Mouse (Mus musculus) kidney, embryonic 14.5 days (tissue): ENCODE measurements around the gene Fbxw4. TPM values are rescaled to one million over a fixed set of nuclear protein-coding genes. Genes with fewer than 3 reads are reported as not detected.

ENCODE experiments used
- ATAC-seq: fragments of 200-750 bp; cut with Nextera tagmentation; 2 replicates; pipeline ENCODE4 v1.8.0; 2017; ENCODE audit warnings: moderate number of reproducible peaks, mild to moderate bottlenecking, moderate TSS enrichment, moderate library complexity; ENCODE audit not compliant: low FRiP score, low TSS enrichment
- H3K27ac ChIP-seq: fragments of 300-500 bp; sonication (generic); 2 replicates; pipeline ENCODE4 v1.5.1; 2014; ENCODE audit warnings: low read depth, mild to moderate bottlenecking, low read length, moderate library complexity, mixed read lengths
- H3K27me3 ChIP-seq: fragments of 300-500 bp; sonication (generic); 2 replicates; pipeline ENCODE4 v1.6.1; 2014; ENCODE audit warnings: mild to moderate bottlenecking, low read length; ENCODE audit not compliant: control insufficient read depth, insufficient read depth
- H3K36me3 ChIP-seq: fragments of 300-500 bp; sonication (generic); 2 replicates; pipeline ENCODE4 v1.6.1; 2014; ENCODE audit warnings: low read length, mixed read lengths; ENCODE audit not compliant: control insufficient read depth, insufficient read depth
- H3K4me1 ChIP-seq: fragments of 300-500 bp; sonication (generic); 2 replicates; pipeline ENCODE4 v1.6.1; 2014; ENCODE audit warnings: low read length, mixed read lengths; ENCODE audit not compliant: control insufficient read depth, insufficient read depth
- H3K4me2 ChIP-seq: fragments of 300-500 bp; sonication (generic); replicated peaks from 2 replicates; pipeline ENCODE4 v1.6.1; 2014; ENCODE audit warnings: low read depth, mild to moderate bottlenecking, low read length
- H3K4me3 ChIP-seq: fragments of 300-500 bp; sonication (generic); 2 replicates; pipeline ENCODE4 v1.5.1; 2014; ENCODE audit warnings: mild to moderate bottlenecking, low read length
- H3K9ac ChIP-seq: fragments of 300-500 bp; sonication (generic); 2 replicates; pipeline ENCODE4 v1.6.1; 2014; ENCODE audit warnings: low read depth, mild to moderate bottlenecking, low read length, moderate library complexity
- H3K9me3 ChIP-seq: fragments of 300-500 bp; sonication (generic); 2 replicates; pipeline ENCODE4 v1.6.1; 2016; ENCODE audit warnings: low read length; ENCODE audit not compliant: control insufficient read depth
- whole genome bisulfite sequencing: fragments of 180-500 bp; shearing (Covaris S2); extraction: QIAGEN DNeasy Blood & Tissue Kit; methylation state at CpG from one replicate; pipeline ENCODE4 v1.1.7; 2014; 5-methylcytosine and 5-hydroxymethylcytosine counted together
- polyA plus RNA-seq: library from polyadenylated mRNA; unstranded; fragments of >200 nt; fragmentation: Nextera tagmentation; extraction: Ambion mirVana; gene quantifications from 2 replicates; pipeline ENCODE4 v1.2.1, GENCODE M21; 2014

The Fbxw4 gene
- polyA plus RNA-seq, 1 experiment from 2014 or later: 8.3 TPM

DNA sequence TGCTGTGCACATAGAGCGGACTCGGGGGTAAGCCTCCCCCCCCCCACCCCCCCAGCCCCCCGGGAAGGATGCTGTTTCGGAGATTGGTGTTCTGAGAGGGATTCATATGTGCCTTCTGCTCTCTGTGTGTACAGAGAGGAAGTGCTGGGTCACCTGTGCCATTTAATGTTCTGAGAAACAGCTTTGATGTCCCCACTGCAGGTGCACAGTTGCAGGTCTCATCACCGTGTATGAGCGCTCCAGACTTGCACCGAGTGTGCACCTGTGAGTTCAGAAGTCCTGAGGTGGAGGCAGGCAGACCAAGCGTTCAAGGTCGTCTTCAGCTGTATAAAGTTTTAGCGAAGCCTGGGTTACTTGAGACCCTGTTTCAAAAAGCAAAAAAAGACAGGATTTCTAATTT lies 23.6 kb upstream of the Fbxw4 start:
- Histone ChIP-seq H3K4me3 (no peak overlapping the region), H3K27ac (no peak overlapping the region), H3K36me3 (no peaks in the 10 kb centered on the region), H3K9ac (no peak overlapping the region), H3K9me3 (no peaks in the 10 kb centered on the region), H3K4me2 (no peak overlapping the region), H3K4me1 (no peaks in the 10 kb centered on the region), H3K27me3 (no peaks in the 10 kb centered on the region)
- WGBS: 67% methylated on average over 10 of the region's 10 CpGs
- no peak for ATAC-seq

DNA sequence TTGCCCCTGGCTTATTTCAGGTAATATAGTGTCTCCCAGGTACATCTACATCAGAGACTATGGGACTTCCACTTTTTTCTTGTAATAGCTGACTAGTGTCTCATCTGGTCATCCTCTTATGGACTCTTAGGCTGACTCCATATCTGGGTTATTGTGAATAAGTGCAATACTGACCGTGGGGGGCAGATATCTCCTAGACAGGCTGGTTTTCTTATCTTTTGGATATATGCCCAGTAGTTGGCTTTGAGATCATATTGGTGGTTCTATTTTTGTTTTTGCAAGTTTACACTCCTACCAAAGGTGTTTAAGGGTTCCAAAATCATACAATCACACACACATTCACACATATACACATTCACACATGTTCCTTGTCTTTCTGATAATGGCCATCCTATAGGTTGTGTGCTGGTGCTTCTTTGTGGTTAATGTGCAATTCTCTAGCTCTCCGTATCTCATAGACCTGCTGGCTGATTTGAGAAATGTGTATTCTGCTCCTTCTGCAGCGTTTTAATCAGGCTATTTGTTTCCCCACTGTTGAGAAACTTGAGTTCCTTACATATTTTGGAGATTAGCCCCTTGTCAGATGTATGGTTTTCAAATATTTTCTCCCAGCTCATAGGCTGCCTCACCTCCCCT lies 20.5 kb upstream of the Fbxw4 start:
- no peaks in the 10 kb centered on the region for H3K9me3 ChIP-seq
- no peaks in the 10 kb centered on the region for H3K36me3 ChIP-seq
- no peak overlapping the region for H3K4me3 ChIP-seq
- no peak for ATAC-seq
- no peak overlapping the region for H3K27ac ChIP-seq
- H3K27me3 ChIP-seq: no peaks in the 10 kb centered on the region; the same call in 1 of the 2 replicates
- H3K4me2 ChIP-seq: no peak overlapping the region
- H3K9ac ChIP-seq: no peak overlapping the region
- 75% methylated on average over 3 of the region's 3 CpGs for WGBS
- H3K4me1 ChIP-seq: 0 out of 2 replicates have a peak, but pooled peaks cover 6% of the 10 kb centered on the region

DNA sequence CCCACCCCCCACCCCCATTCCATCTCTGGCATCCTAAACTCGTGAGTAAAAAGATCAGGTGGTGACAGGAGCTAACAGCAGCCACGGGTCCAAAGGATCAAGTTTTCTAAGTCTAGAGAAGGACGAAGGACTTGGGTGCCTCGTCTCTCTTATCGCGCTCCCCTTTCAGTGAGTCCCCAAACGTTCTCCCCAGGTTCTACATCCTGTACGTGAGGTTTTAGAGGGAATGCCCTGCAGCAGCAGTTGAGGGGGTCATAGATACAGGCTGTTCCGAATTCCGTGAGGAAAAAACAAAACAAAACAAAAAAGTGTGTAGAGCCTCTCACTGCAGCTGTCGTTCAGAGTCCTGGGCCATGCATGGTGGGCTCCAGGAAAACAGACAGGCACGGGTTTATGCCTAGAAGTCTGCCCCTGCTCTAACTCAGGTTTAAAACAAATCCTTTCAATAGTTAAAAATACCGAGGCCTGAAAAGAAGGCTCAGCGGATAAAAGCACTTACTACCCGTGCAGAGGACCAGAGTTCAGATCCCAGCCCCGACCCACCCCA lies 16.7 kb upstream of the Fbxw4 start:
- Histone ChIP-seq H3K27ac (no peak overlapping the region), H3K9me3 (no peaks in the 10 kb centered on the region), H3K4me3 (peak overlapping the region; percentile 36), H3K27me3 (no peaks in the 10 kb centered on the region; the same call in 1 of the 2 replicates), H3K4me1 (0 out of 2 replicates have a peak, but pooled peaks cover 6% of the 10 kb centered on the region), H3K4me2 (peak overlapping the region; percentile 62), H3K9ac (no peak overlapping the region), H3K36me3 (no peaks in the 10 kb centered on the region)
- 12% methylated on average over 16 of the region's 16 CpGs for WGBS
- ATAC-seq: no peak

GRCm38 (mm10) chr19:45675720-45676581 lies 15.8 kb upstream of the Fbxw4 start:
- Histone ChIP-seq H3K4me2 (peak overlapping the region; percentile 62), H3K9me3 (no peaks in the 10 kb centered on the region), H3K4me3 (peak overlapping the region; percentile 36), H3K4me1 (0 out of 2 replicates have a peak, but pooled peaks cover 6% of the 10 kb centered on the region), H3K27ac (no peak overlapping the region), H3K27me3 (no peaks in the 10 kb centered on the region; the same call in 1 of the 2 replicates), H3K36me3 (no peaks in the 10 kb centered on the region), H3K9ac (peak overlapping the region; percentile 37; the same call in 1 of the 2 replicates)
- no peak for ATAC-seq
- WGBS: under 1% methylated on average over 38 of the region's 38 CpGs

DNA sequence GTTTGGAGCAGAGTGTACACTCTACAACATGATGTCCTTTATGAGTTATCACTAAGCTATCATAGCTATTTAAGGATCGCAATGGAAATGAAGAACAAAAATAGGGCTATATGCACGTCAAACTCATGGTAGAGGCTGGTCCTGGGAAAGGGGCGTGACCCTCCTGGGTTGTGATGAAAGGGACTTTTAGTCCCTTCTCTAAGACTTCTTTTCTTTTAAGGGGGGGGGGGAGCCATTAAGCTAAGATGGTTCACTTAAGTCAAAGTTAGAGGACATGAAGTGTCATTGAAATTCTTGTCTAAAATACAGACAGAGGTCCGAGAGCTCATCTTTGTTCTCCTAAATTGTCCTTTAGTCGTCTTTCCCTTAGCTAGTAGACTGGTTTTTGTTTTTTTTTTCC lies 15.1 kb upstream of the Fbxw4 start:
- 38% methylated on average over 5 of the region's 5 CpGs for WGBS
- Histone ChIP-seq H3K27ac (no peak overlapping the region), H3K27me3 (no peaks in the 10 kb centered on the region; the same call in 1 of the 2 replicates), H3K4me3 (no peak overlapping the region), H3K4me1 (0 out of 2 replicates have a peak, but pooled peaks cover 6% of the 10 kb centered on the region), H3K9me3 (no peaks in the 10 kb centered on the region), H3K9ac (no peak overlapping the region), H3K4me2 (no peak overlapping the region), H3K36me3 (no peaks in the 10 kb centered on the region)
- no peak for ATAC-seq

GRCm38 (mm10) chr19:45672971-45673370 lies 12.9 kb upstream of the Fbxw4 start:
- Histone ChIP-seq H3K4me1 (0 out of 2 replicates have a peak, but pooled peaks cover 6% of the 10 kb centered on the region), H3K27me3 (no peaks in the 10 kb centered on the region; the same call in 1 of the 2 replicates), H3K9ac (no peak overlapping the region), H3K36me3 (no peaks in the 10 kb centered on the region), H3K4me3 (no peak overlapping the region), H3K9me3 (no peaks in the 10 kb centered on the region), H3K27ac (no peak overlapping the region), H3K4me2 (no peak overlapping the region)
- no peak for ATAC-seq
- WGBS: 92% methylated on average over 9 of the region's 9 CpGs

DNA sequence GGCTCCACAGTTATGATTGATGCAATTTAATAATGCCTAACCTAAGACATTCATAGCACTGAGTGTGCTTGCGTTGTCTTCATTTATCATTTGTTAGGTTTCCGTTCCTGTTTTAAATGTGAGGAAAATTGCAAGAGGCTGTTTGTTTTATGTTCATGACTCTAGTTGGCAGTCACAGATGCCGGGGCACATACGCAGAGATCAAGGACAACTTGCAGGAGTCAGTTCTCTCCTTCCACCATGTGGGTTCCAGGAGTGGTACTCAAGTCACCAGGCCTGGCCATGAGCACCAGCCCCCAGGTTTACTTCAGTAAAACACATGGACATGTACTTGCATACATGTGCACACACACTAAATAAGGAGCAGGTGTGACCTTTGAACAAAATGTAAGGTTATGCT lies 8.9 kb upstream of the Fbxw4 start:
- no peak for ATAC-seq
- Histone ChIP-seq H3K36me3 (no peaks in the 10 kb centered on the region), H3K4me3 (no peak overlapping the region), H3K9me3 (no peaks in the 10 kb centered on the region), H3K27ac (no peak overlapping the region), H3K9ac (no peak overlapping the region), H3K4me1 (no peaks in the 10 kb centered on the region), H3K4me2 (no peak overlapping the region), H3K27me3 (no peaks in the 10 kb centered on the region)
- WGBS: 95% methylated on average over 4 of the region's 4 CpGs

DNA sequence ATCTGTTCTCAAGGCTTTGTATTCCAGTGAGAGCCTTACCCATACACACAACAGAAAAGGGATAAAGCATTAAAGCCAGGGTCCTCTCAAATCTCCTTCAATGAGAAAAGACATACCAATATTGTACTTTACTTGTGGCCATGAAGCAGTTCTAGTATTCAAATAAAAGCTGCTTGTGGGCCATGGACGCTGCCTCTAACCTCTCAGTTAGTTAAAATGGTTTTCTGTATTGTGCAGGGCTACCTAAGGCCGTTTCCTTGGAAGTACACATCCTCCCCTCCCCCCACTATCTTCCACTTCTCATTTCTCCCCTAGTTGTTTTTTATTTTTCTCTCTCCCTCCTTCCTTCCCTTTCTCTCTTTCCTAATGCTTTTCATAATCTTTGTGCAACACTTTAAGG lies 3.7 kb upstream of the Fbxw4 start:
- Histone ChIP-seq H3K4me3 (no peak overlapping the region), H3K9me3 (no peaks in the 10 kb centered on the region), H3K4me2 (no peak overlapping the region), H3K36me3 (no peaks in the 10 kb centered on the region), H3K27me3 (no peaks in the 10 kb centered on the region), H3K4me1 (peaks cover 9% of the 10 kb centered on the region; the same call in 1 of the 2 replicates), H3K9ac (no peak overlapping the region), H3K27ac (no peak overlapping the region)
- no peak for ATAC-seq
- 72% methylated on average over 2 of the region's 2 CpGs for WGBS

DNA sequence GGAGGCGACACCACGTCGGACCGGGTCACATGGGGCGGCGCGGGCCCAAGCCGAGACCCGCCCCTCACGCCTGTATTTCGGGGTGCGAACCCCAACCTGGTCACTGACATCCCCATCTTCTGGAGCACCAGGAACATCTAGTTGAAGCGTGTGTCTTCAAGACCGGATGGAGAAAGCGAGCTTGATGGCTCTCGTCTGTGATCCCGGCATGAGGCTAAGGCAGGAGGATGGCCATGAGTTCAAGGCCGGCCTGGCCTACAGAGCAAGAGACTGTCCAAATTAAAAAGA lies 335 bp upstream of the Fbxw4 start:
- WGBS: 18% methylated on average over 18 of the region's 18 CpGs
- peak overlapping the region; percentile 92 for H3K4me3 ChIP-seq
- no peaks in the 10 kb centered on the region for H3K27me3 ChIP-seq
- peak; percentile 32; the same call in 1 of the 2 replicates for ATAC-seq
- H3K9me3 ChIP-seq: no peaks in the 10 kb centered on the region
- H3K27ac ChIP-seq: peak overlapping the region; percentile 97
- H3K4me1 ChIP-seq: peaks cover 28% of the 10 kb centered on the region
- H3K9ac ChIP-seq: peak overlapping the region; percentile 99
- H3K4me2 ChIP-seq: peak overlapping the region; percentile 77
- H3K36me3 ChIP-seq: no peaks in the 10 kb centered on the region
